Mouse (Mus musculus) testis, adult 2 months (tissue): Measurements from ENCODE around the gene Arx. TPM values are rescaled to one million over a fixed set of nuclear protein-coding genes. Genes with fewer than 3 reads are reported as not detected.

ENCODE experiments used
- H3K27ac ChIP-seq: fragments of 200-500 bp; 2 replicates; pipeline ENCODE4 v1.5.1; 2012; ENCODE audit warnings: low read depth, low read length; ENCODE audit not compliant: control insufficient read depth, insufficient read depth
- H3K27me3 ChIP-seq: fragments of 200-500 bp; 2 replicates; pipeline ENCODE4 v1.6.1; 2012; ENCODE audit warnings: mild to moderate bottlenecking, low read length, moderate library complexity; ENCODE audit not compliant: control insufficient read depth, insufficient read depth
- H3K36me3 ChIP-seq: fragments of 200-500 bp; 2 replicates; pipeline ENCODE4 v1.6.1; 2012; ENCODE audit warnings: mild to moderate bottlenecking, low read length; ENCODE audit not compliant: control insufficient read depth, insufficient read depth
- H3K4me1 ChIP-seq: fragments of 200-500 bp; 2 replicates; pipeline ENCODE4 v1.6.1; 2012; ENCODE audit warnings: low read length; ENCODE audit not compliant: control insufficient read depth, insufficient read depth
- H3K4me3 ChIP-seq: fragments of 200-500 bp; 2 replicates; pipeline ENCODE4 v1.5.1; 2012; ENCODE audit warnings: low read depth, mild to moderate bottlenecking, low read length, moderate library complexity, mixed read lengths; ENCODE audit not compliant: control insufficient read depth
- CTCF ChIP-seq: fragments of 200-500 bp; IDR thresholded peaks from 2 replicates; pipeline ENCODE4 v1.5.1; 2012; ENCODE audit warnings: low read depth, mild to moderate bottlenecking, inconsistent platforms, low read length, moderate library complexity; ENCODE audit not compliant: control insufficient read depth, insufficient read depth, insufficient replicate concordance
- POLR2A ChIP-seq: fragments of 200-500 bp; IDR thresholded peaks from 2 replicates; pipeline ENCODE4 v1.6.1; 2012; ENCODE audit warnings: low read depth, mild to moderate bottlenecking, inconsistent platforms, low read length, moderate library complexity; ENCODE audit not compliant: control insufficient read depth
- polyA plus RNA-seq: library from polyadenylated mRNA; depleted of rRNA; stranded (reverse); fragments of >200 nt; gene quantifications from 2 replicates; pipeline ENCODE4 v1.2.3, GENCODE M21; 2012; rRNA removed

The Arx gene
- 1.3 and 1.7 TPM in 2 replicates for polyA plus RNA-seq

GRCm38 (mm10) chrX:93286291-93286893 lies at the start of gene Arx:
TSS of gene Arx (plus strand) at chrX:93286445.
- Histone ChIP-seq H3K27me3 (no peaks in the 10 kb centered on the region), H3K36me3 (no peaks in the 10 kb centered on the region), H3K4me3 (peak within 1 kb of the TSS; percentile 71), H3K4me1 (peaks cover 8% of the 10 kb centered on the region), H3K27ac (peak within 1 kb of the TSS; percentile 2; the same call in 1 of the 2 replicates)
- TF ChIP-seq POLR2A: peak; percentile 49; the same call in 1 of the 2 replicates
- TF ChIP-seq CTCF: no peak

- Histone ChIP-seq H3K27ac (no peak overlapping the region), H3K4me3 (no peak overlapping the region), H3K36me3 (no peaks in the 10 kb centered on the region), H3K4me1 (no peaks in the 10 kb centered on the region), H3K27me3 (no peaks in the 10 kb centered on the region)
- TF ChIP-seq CTCF (no peak), POLR2A (no peak)
These were observed 34.9 kb upstream of the Arx start for GRCm38 (mm10) chrX:93251329-93251728.

DNA sequence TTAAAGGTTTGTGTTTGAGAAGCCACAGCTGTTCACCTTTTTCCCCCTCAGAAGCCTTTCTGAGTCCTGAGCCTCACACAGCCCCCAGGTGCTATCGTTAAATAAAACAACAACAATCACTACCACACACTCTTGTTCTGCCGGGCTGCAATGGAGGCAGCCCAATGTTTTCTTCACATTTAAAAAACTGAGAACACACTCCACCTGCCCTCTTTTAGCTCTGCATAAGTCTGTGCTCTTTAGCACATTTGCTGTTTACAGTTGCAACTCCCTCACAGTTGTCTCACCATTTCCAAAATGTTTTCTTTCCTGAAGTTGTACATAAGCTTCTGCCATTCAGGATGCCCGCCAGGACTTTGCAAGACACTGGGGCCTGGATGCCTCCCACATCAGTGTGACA lies 10.6 kb upstream of the Arx start:
- no peaks in the 10 kb centered on the region for H3K4me1 ChIP-seq
- H3K27ac ChIP-seq: no peak overlapping the region
- TF ChIP-seq POLR2A (no peak), CTCF (no peak)
- no peaks in the 10 kb centered on the region for H3K27me3 ChIP-seq
- H3K36me3 ChIP-seq: no peaks in the 10 kb centered on the region
- H3K4me3 ChIP-seq: no peak overlapping the region

DNA sequence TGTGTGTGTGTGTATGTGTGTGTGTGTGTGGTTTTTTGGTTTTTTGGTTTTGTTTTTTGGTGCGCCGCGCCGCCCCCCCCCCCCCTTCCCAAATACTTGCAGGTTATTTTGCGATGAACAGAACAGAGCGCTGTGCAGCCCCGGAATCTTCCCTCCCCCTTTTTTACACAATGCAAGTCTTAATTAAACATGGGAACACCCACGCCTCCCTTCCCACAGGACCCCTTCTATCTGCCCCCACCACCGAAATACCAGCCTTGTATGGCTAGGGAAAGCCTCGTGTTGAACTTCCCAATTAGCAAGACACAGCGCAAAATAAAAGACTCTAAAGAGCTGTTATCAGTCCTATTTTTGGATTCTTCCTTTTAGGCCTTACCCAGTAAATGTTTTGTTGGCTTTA lies 6.3 kb upstream of the Arx start:
- H3K27ac ChIP-seq: no peak overlapping the region
- TF ChIP-seq POLR2A (no peak), CTCF (no peak)
- H3K27me3 ChIP-seq: no peaks in the 10 kb centered on the region
- no peaks in the 10 kb centered on the region for H3K36me3 ChIP-seq
- H3K4me1 ChIP-seq: peaks cover 3% of the 10 kb centered on the region
- no peak overlapping the region for H3K4me3 ChIP-seq

DNA sequence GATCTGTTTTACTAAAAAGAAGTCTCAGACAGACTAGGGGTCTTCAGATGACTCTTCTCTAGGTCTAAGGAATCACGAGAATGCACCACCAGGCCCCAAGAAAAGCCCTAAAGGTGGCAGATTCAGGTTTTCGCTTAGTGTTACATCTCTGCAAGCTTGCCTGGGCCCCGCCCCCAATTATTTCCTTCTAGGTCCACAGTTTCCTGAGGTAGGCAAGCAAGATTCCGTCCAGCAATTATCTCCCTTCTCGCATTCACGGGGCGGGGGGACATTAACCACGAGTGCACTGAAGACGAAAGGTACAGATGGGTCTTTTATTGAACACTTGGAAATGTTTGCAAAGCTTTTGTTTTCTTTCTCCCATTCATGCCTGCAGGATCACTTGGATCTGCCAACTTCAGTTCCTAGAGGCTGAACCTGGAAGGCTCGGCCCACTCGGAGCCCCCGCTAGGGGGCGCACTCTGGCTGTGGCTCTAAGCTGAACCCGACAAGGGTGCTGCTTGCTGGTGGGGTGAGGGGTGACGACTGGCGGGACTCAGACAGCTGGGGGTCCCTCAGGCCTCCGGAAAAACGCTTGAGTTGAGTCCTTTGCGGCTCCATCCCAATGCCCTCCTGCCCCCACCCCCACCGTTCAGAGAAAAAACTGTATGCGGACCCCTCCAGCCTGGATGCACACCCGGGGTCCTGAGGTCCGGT lies 5.1 kb upstream of the Arx start:
- Histone ChIP-seq H3K36me3 (no peaks in the 10 kb centered on the region), H3K4me3 (peak overlapping the region; percentile 37), H3K27ac (no peak overlapping the region), H3K27me3 (no peaks in the 10 kb centered on the region), H3K4me1 (peaks cover 6% of the 10 kb centered on the region)
- TF ChIP-seq POLR2A (no peak), CTCF (peak; percentile 51)

- no peak for TF ChIP-seq CTCF
- TF ChIP-seq POLR2A: no peak
- H3K27ac ChIP-seq: peak overlapping the region; percentile 55
- H3K27me3 ChIP-seq: no peaks in the 10 kb centered on the region
- H3K4me1 ChIP-seq: peaks cover 6% of the 10 kb centered on the region
- H3K36me3 ChIP-seq: no peaks in the 10 kb centered on the region
- H3K4me3 ChIP-seq: peak overlapping the region; percentile 37
These were observed 4.5 kb upstream of the Arx start for GRCm38 (mm10) chrX:93281756-93282155.

GRCm38 (mm10) chrX:93285091-93285490 lies 1.2 kb upstream of the Arx start:
- no peaks in the 10 kb centered on the region for H3K36me3 ChIP-seq
- peak overlapping the region; percentile 25; the same call in 1 of the 2 replicates for H3K27ac ChIP-seq
- TF ChIP-seq POLR2A (no peak), CTCF (no peak)
- H3K27me3 ChIP-seq: no peaks in the 10 kb centered on the region
- H3K4me1 ChIP-seq: peaks cover 8% of the 10 kb centered on the region
- H3K4me3 ChIP-seq: no peak overlapping the region; the same call in 1 of the 2 replicates
